Mouse (Mus musculus): ENCODE data around the gene Actn3. TPM values are rescaled to one million over a fixed set of nuclear protein-coding genes. Genes with fewer than 3 reads are reported as not detected.

The Actn3 gene
- polyA plus RNA-seq, 1 experiment from 2014 or later = 2.9 TPM

GRCm38 (mm10) chr19:4855470-4855820, 22.3 kb downstream of the Actn3 start:
- Histone ChIP-seq H3K9ac (replicated peaks) (peak overlapping the region; percentile 72), H3K36me3 (peaks cover 25% of the 10 kb centered on the region), H3K4me2 (peak overlapping the region; percentile 98), H3K9me3 (replicated peaks) (no peaks in the 10 kb centered on the region), H3K27ac (replicated peaks) (peak overlapping the region; percentile 77), H3K27me3 (replicated peaks) (no peaks in the 10 kb centered on the region), H3K4me3 (replicated peaks) (peak overlapping the region; percentile 76), H3K4me1 (peaks cover 17% of the 10 kb centered on the region)
- no peak; the same call in 1 of the 2 replicates for ATAC-seq (ENCODE audit: low FRiP score)
- 4% methylated on average over 14 of the region's 14 CpGs for WGBS

- 3% methylated on average over 45 of the region's 45 CpGs for WGBS
- Histone ChIP-seq H3K27me3 (replicated peaks) (no peaks in the 10 kb centered on the region), H3K9me3 (replicated peaks) (no peaks in the 10 kb centered on the region), H3K27ac (replicated peaks) (peak within 1 kb of the TSS; percentile 77), H3K4me2 (peak within 1 kb of the TSS; percentile 98), H3K36me3 (peaks cover 20% of the 10 kb centered on the region), H3K9ac (replicated peaks) (peak within 1 kb of the TSS; percentile 72), H3K4me1 (peaks cover 17% of the 10 kb centered on the region), H3K4me3 (replicated peaks) (peak within 1 kb of the TSS; percentile 76)
- peak; percentile 92 for ATAC-seq (ENCODE audit: low FRiP score)
Measured at GRCm38 (mm10) chr19:4854552-4855469, 22.9 kb downstream of the Actn3 start, which contains the start of gene Ctsf. TSS of gene Ctsf (plus strand) at chr19:4855130.

GRCm38 (mm10) chr19:4850281-4850680, 27.4 kb downstream of the Actn3 start:
- H3K36me3 ChIP-seq = no peaks in the 10 kb centered on the region
- H3K27me3 ChIP-seq (replicated peaks) = no peaks in the 10 kb centered on the region
- no peak for ATAC-seq (ENCODE audit: low FRiP score)
- no peak overlapping the region for H3K9ac ChIP-seq (replicated peaks)
- H3K27ac ChIP-seq (replicated peaks) = no peak overlapping the region
- WGBS = 50% methylated on average over 5 of the region's 5 CpGs
- H3K9me3 ChIP-seq (replicated peaks) = no peaks in the 10 kb centered on the region
- no peak overlapping the region for H3K4me2 ChIP-seq
- no peak overlapping the region for H3K4me3 ChIP-seq (replicated peaks)
- peaks cover 6% of the 10 kb centered on the region for H3K4me1 ChIP-seq

- Histone ChIP-seq H3K27ac (replicated peaks) (no peak overlapping the region), H3K9me3 (replicated peaks) (no peaks in the 10 kb centered on the region), H3K36me3 (no peaks in the 10 kb centered on the region), H3K4me2 (no peak overlapping the region), H3K9ac (replicated peaks) (no peak overlapping the region), H3K4me3 (replicated peaks) (no peak overlapping the region), H3K4me1 (peaks cover 6% of the 10 kb centered on the region), H3K27me3 (replicated peaks) (no peaks in the 10 kb centered on the region)
- WGBS = 50% methylated on average over 4 of the region's 4 CpGs
- ATAC-seq (ENCODE audit: low FRiP score) = no peak
Measured at GRCm38 (mm10) chr19:4849800-4850199, 27.9 kb downstream of the Actn3 start.

- WGBS = 41% methylated on average over 7 of the region's 7 CpGs
Measured at GRCm38 (mm10) chr19:4847490-4847889, 30.2 kb downstream of the Actn3 start.

GRCm38 (mm10) chr19:4845846-4846245, 31.9 kb downstream of the Actn3 start:
- WGBS = 70% methylated on average over 2 of the region's 2 CpGs
- H3K36me3 ChIP-seq = no peaks in the 10 kb centered on the region

More at GRCm38 (mm10) chr19:4847490-4847889, 30.2 kb downstream of the Actn3 start:
- no peak for ATAC-seq (ENCODE audit: low FRiP score)
- no peak overlapping the region for H3K27ac ChIP-seq (replicated peaks)
- no peaks in the 10 kb centered on the region for H3K9me3 ChIP-seq (replicated peaks)
- peaks cover 2% of the 10 kb centered on the region; the same call in 1 of the 2 replicates for H3K27me3 ChIP-seq (replicated peaks)
- H3K36me3 ChIP-seq = no peaks in the 10 kb centered on the region
- H3K9ac ChIP-seq (replicated peaks) = no peak overlapping the region
- H3K4me3 ChIP-seq (replicated peaks) = no peak overlapping the region
- no peaks in the 10 kb centered on the region for H3K4me1 ChIP-seq
- no peak overlapping the region for H3K4me2 ChIP-seq

GRCm38 (mm10) chr19:4842611-4843010, 35.1 kb downstream of the Actn3 start:
- Histone ChIP-seq H3K4me1 (peaks cover 22% of the 10 kb centered on the region), H3K9me3 (replicated peaks) (no peaks in the 10 kb centered on the region), H3K4me3 (replicated peaks) (no peak overlapping the region), H3K27me3 (replicated peaks) (peaks cover 24% of the 10 kb centered on the region), H3K27ac (replicated peaks) (no peak overlapping the region), H3K9ac (replicated peaks) (no peak overlapping the region), H3K4me2 (no peak overlapping the region), H3K36me3 (no peaks in the 10 kb centered on the region)
- ATAC-seq (ENCODE audit: low FRiP score) = no peak
- WGBS = 75% methylated on average over 2 of the region's 2 CpGs

More at GRCm38 (mm10) chr19:4845846-4846245, 31.9 kb downstream of the Actn3 start:
- no peak overlapping the region for H3K4me2 ChIP-seq
- no peak overlapping the region for H3K9ac ChIP-seq (replicated peaks)
- no peak overlapping the region for H3K4me3 ChIP-seq (replicated peaks)
- H3K9me3 ChIP-seq (replicated peaks) = no peaks in the 10 kb centered on the region
- H3K27me3 ChIP-seq (replicated peaks) = peaks cover 14% of the 10 kb centered on the region
- H3K4me1 ChIP-seq = no peaks in the 10 kb centered on the region
- no peak overlapping the region for H3K27ac ChIP-seq (replicated peaks)
- no peak for ATAC-seq (ENCODE audit: low FRiP score)

- peaks cover 24% of the 10 kb centered on the region for H3K27me3 ChIP-seq (replicated peaks)
- H3K9ac ChIP-seq (replicated peaks) = no peak overlapping the region
- WGBS = 83% methylated on average over 9 of the region's 9 CpGs
- H3K4me2 ChIP-seq = no peak overlapping the region
- H3K4me1 ChIP-seq = peaks cover 22% of the 10 kb centered on the region
- H3K36me3 ChIP-seq = no peaks in the 10 kb centered on the region
- H3K27ac ChIP-seq (replicated peaks) = no peak overlapping the region
- H3K4me3 ChIP-seq (replicated peaks) = no peak overlapping the region
- no peaks in the 10 kb centered on the region for H3K9me3 ChIP-seq (replicated peaks)
- no peak for ATAC-seq (ENCODE audit: low FRiP score)
Measured at GRCm38 (mm10) chr19:4840848-4841247, 36.9 kb downstream of the Actn3 start.

GRCm38 (mm10) chr19:4839149-4839548, 38.6 kb downstream of the Actn3 start, which contains the start of the genes Ccs and Ccdc87:
TSS of gene Ccs (minus strand) at chr19:4839332.
TSS of gene Ccdc87 (plus strand) at chr19:4839366.
- Histone ChIP-seq H3K4me1 (peaks cover 22% of the 10 kb centered on the region), H3K4me3 (replicated peaks) (peak within 1 kb of the TSS; percentile 60), H3K27me3 (replicated peaks) (peaks cover 24% of the 10 kb centered on the region), H3K4me2 (peak within 1 kb of the TSS; percentile 97), H3K9me3 (replicated peaks) (no peaks in the 10 kb centered on the region), H3K27ac (replicated peaks) (no peak within 1 kb of the TSS; the same call in 1 of the 2 replicates), H3K9ac (replicated peaks) (peak within 1 kb of the TSS; percentile 52), H3K36me3 (no peaks in the 10 kb centered on the region)
- ATAC-seq (ENCODE audit: low FRiP score) = peak; percentile 99
- under 1% methylated on average over 25 of the region's 25 CpGs for WGBS

- peaks cover 24% of the 10 kb centered on the region for H3K27me3 ChIP-seq (replicated peaks)
- 36% methylated on average over 10 of the region's 10 CpGs for WGBS
- peaks cover 22% of the 10 kb centered on the region for H3K4me1 ChIP-seq
- H3K4me2 ChIP-seq = peak overlapping the region; percentile 97
- no peak overlapping the region; the same call in 1 of the 2 replicates for H3K27ac ChIP-seq (replicated peaks)
- H3K4me3 ChIP-seq (replicated peaks) = peak overlapping the region; percentile 60
- no peaks in the 10 kb centered on the region for H3K9me3 ChIP-seq (replicated peaks)
- peak; percentile 32; the same call in 1 of the 2 replicates for ATAC-seq (ENCODE audit: low FRiP score)
- peak overlapping the region; percentile 52 for H3K9ac ChIP-seq (replicated peaks)
- 0 out of 2 replicates have a peak, but pooled peaks cover 3% of the 10 kb centered on the region for H3K36me3 ChIP-seq
Measured at GRCm38 (mm10) chr19:4838526-4839140, 39.1 kb downstream of the Actn3 start.

GRCm38 (mm10) chr19:4837049-4837448, 40.7 kb downstream of the Actn3 start:
- Histone ChIP-seq H3K9me3 (replicated peaks) (no peaks in the 10 kb centered on the region), H3K27me3 (replicated peaks) (peaks cover 22% of the 10 kb centered on the region), H3K36me3 (peaks cover 15% of the 10 kb centered on the region), H3K4me2 (no peak overlapping the region), H3K27ac (replicated peaks) (no peak overlapping the region), H3K9ac (replicated peaks) (no peak overlapping the region), H3K4me1 (peaks cover 29% of the 10 kb centered on the region), H3K4me3 (replicated peaks) (no peak overlapping the region)
- ATAC-seq (ENCODE audit: low FRiP score) = no peak
- WGBS = 95% methylated on average over 6 of the region's 6 CpGs

Data from neural tube, embryonic 15.5 days (tissue).